Mouse (Mus musculus) forebrain, embryonic 14.5 days (tissue): ENCODE data around the gene Rarg. TPM values are rescaled to one million over a fixed set of nuclear protein-coding genes. Genes with fewer than 3 reads are reported as not detected.
A peak's percentile ranks its signal among the peaks of the same experiment; 100 is the strongest.

ENCODE experiments used
- ATAC-seq: fragments of 200-750 bp; cut with Nextera tagmentation; 2 replicates; pipeline ENCODE4 v1.8.0; 2017; ENCODE audit warnings: mild to moderate bottlenecking, moderate library complexity
- DNase-seq: peaks from one replicate; pipeline ENCODE4 v3.0.0-alpha.2; 2015; ENCODE audit warnings: low spot score
- H3K27ac ChIP-seq: fragments of 300-500 bp; sonication (generic); 2 replicates; pipeline ENCODE4 v1.5.1; 2014; ENCODE audit warnings: low read depth, mild to moderate bottlenecking, control low read depth, low read length, moderate library complexity
- H3K27me3 ChIP-seq: fragments of 300-500 bp; sonication (generic); replicated peaks from 2 replicates; pipeline ENCODE4 v1.6.1; 2014; ENCODE audit warnings: low read length, control low read depth, mixed read lengths; ENCODE audit not compliant: control insufficient read depth, insufficient read depth
- H3K36me3 ChIP-seq: fragments of 300-500 bp; sonication (generic); 2 replicates; pipeline ENCODE4 v1.6.1; 2014; ENCODE audit warnings: low read length, control low read depth; ENCODE audit not compliant: control insufficient read depth, insufficient read depth
- H3K4me1 ChIP-seq: fragments of 300-500 bp; sonication (generic); 2 replicates; pipeline ENCODE4 v1.6.1; 2014; ENCODE audit warnings: antibody characterized with exemption, low read length, control low read depth; ENCODE audit not compliant: control insufficient read depth, insufficient read depth
- H3K4me2 ChIP-seq: fragments of 300-500 bp; sonication (generic); 2 replicates; pipeline ENCODE4 v1.6.1; 2014; ENCODE audit warnings: mild to moderate bottlenecking, control low read depth, low read length
- H3K4me3 ChIP-seq: fragments of 300-500 bp; sonication (generic); 2 replicates; pipeline ENCODE4 v1.5.1; 2014; ENCODE audit warnings: low read depth, low read length, control low read depth
- H3K9ac ChIP-seq: fragments of 300-500 bp; sonication (generic); 2 replicates; pipeline ENCODE4 v1.6.1; 2014; ENCODE audit warnings: mild to moderate bottlenecking, low read length, control low read depth, moderate library complexity
- H3K9me3 ChIP-seq: fragments of 300-500 bp; sonication (generic); replicated peaks from 2 replicates; pipeline ENCODE4 v1.6.1; 2016; ENCODE audit warnings: low read length, control low read depth, mixed read lengths; ENCODE audit not compliant: control insufficient read depth
- WGBS: fragments of 180-500 bp; shearing (Covaris S2); extraction: QIAGEN DNeasy Blood & Tissue Kit; methylation state at CpG from one replicate; pipeline ENCODE4 v1.1.7; 2014; 5-methylcytosine and 5-hydroxymethylcytosine counted together
- polyA plus RNA-seq: library from polyadenylated mRNA; unstranded; fragments of >200 nt; fragmentation: Nextera tagmentation; extraction: Ambion mirVana; gene quantifications from 2 replicates; pipeline ENCODE4 v1.2.1, GENCODE M21; 2014

Gene Rarg
- polyA plus RNA-seq, 1 experiment from 2014 or later = 4.0 TPM

DNA sequence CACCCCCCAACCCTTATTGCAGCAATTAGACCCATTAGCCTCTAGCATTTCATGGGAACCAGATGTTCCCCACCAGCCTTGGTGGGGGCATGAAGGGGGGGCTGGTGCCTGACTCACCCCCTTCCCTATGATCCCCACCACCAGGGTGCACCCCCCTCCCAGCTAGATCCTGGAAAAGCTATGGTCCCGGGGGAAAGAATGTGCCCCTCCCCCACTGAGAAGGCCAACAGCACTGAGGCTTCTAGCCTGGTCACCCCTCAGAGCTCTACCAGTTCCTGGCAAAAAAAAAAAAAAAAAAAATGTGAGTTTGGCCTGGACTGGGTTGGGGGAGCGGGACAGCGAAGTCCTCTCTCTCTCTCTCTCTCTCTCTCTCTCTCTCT, 8.5 kb downstream of the Rarg start:
- Histone ChIP-seq H3K36me3 (no peaks in the 10 kb centered on the region), H3K27ac (no peak overlapping the region), H3K4me3 (no peak overlapping the region), H3K4me1 (peaks cover 13% of the 10 kb centered on the region), H3K4me2 (no peak overlapping the region), H3K9me3 (no peaks in the 10 kb centered on the region), H3K27me3 (peaks cover 29% of the 10 kb centered on the region), H3K9ac (no peak overlapping the region; the same call in 1 of the 2 replicates)
- ATAC-seq = no peak
- WGBS = 8% methylated on average over 3 of the region's 3 CpGs
- no peak for DNase-seq

DNA sequence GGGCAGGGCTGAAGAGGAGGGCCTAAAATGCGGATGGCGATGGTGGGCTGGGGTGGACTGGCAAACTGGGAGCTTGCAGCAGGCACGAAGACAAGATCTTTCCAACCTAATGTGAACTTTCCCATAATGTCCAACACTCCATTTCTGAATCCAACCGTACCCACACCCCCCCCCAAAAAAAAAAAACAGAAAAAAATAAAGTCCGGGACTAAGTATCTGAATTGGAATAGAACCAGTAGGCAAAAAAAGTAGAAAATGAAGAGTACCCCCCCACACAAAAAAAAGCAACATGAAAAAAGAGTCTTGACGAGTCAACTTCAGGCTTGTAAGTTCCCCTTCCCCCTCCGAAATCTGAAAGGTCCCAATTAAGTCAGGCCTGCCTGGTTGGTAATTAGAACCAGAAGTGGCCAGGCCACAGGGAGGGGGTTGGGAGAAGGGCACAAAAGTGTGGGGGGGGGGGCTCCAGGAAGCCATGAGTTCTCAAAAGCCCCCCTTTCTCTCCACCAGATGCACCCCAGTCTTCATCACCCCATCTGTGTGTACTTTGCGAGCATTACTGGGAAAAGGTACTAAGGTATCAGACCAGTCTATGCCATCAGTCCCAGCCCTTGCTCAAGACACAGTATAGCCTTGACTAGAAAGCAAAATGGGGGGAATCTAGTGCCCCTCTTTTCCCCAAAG, 9.0 kb downstream of the Rarg start:
- ATAC-seq (no peak), DNase-seq (peak; percentile 25)
- Histone ChIP-seq H3K4me1 (peaks cover 13% of the 10 kb centered on the region), H3K27me3 (peaks cover 34% of the 10 kb centered on the region), H3K9me3 (no peaks in the 10 kb centered on the region), H3K4me2 (peak overlapping the region; percentile 96), H3K27ac (no peak overlapping the region), H3K4me3 (peak overlapping the region; percentile 52), H3K9ac (peak overlapping the region; percentile 64), H3K36me3 (no peaks in the 10 kb centered on the region)
- 8% methylated on average over 8 of the region's 8 CpGs for WGBS

GRCm38 (mm10) chr15:102247252-102248130, 9.8 kb downstream of the Rarg start:
- peak overlapping the region; percentile 52 for H3K4me3 ChIP-seq
- DNase-seq (peak; percentile 50), ATAC-seq (peak; percentile 45)
- peak overlapping the region; percentile 83; the same call in 1 of the 2 replicates for H3K27ac ChIP-seq
- H3K4me1 ChIP-seq = peaks cover 15% of the 10 kb centered on the region
- no peaks in the 10 kb centered on the region for H3K9me3 ChIP-seq
- peak overlapping the region; percentile 64 for H3K9ac ChIP-seq
- under 1% methylated on average over 59 of the region's 65 CpGs for WGBS
- peak overlapping the region; percentile 96 for H3K4me2 ChIP-seq
- H3K36me3 ChIP-seq = no peaks in the 10 kb centered on the region
- peaks cover 42% of the 10 kb centered on the region for H3K27me3 ChIP-seq

DNA sequence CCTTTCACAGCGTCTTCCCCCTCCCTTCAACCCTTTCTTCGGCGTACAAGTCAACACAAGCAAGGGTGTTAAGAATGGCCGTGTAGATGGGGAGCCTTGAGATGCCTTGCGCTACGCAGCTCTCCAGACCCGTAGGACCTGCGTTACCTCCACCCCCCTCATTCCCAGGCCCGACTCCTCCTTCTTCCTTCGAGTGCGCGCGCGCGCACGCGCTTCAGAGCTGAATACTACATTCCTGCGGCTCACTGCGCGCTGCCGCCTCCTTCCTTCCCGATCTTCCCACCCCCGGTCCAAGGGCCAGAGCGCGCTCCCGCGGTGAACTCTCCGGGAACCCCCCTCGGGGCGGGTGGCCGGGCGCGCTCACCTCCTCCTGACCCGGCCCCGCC, 10.5 kb downstream of the Rarg start:
- ATAC-seq = peak; percentile 84

GRCm38 (mm10) chr15:102245891-102246741, 11.2 kb downstream of the Rarg start:
- Histone ChIP-seq H3K9ac (peak overlapping the region; percentile 64), H3K27ac (peak overlapping the region; percentile 83), H3K4me2 (peak overlapping the region; percentile 96), H3K9me3 (no peaks in the 10 kb centered on the region), H3K36me3 (no peaks in the 10 kb centered on the region), H3K4me3 (peak overlapping the region; percentile 52), H3K4me1 (peaks cover 15% of the 10 kb centered on the region), H3K27me3 (peaks cover 42% of the 10 kb centered on the region)
- peak; percentile 89 for ATAC-seq
- DNase-seq = peak; percentile 90
- WGBS = under 1% methylated on average over 37 of the region's 44 CpGs

More for the DNA sequence above, 10.5 kb downstream of the Rarg start:
- peaks cover 42% of the 10 kb centered on the region for H3K27me3 ChIP-seq
- peak overlapping the region; percentile 52 for H3K4me3 ChIP-seq
- H3K9me3 ChIP-seq = no peaks in the 10 kb centered on the region
- 0% methylated on average over 35 of the region's 35 CpGs for WGBS
- peak overlapping the region; percentile 83 for H3K27ac ChIP-seq
- H3K4me2 ChIP-seq = peak overlapping the region; percentile 96
- H3K36me3 ChIP-seq = no peaks in the 10 kb centered on the region
- H3K4me1 ChIP-seq = peaks cover 15% of the 10 kb centered on the region
- H3K9ac ChIP-seq = peak overlapping the region; percentile 64
- DNase-seq = peak; percentile 96

- peaks cover 15% of the 10 kb centered on the region for H3K4me1 ChIP-seq
- H3K9me3 ChIP-seq = no peaks in the 10 kb centered on the region
- H3K27ac ChIP-seq = 0 out of 2 replicates have a peak overlapping the region, but pooled peaks have one; percentile 83
- H3K9ac ChIP-seq = peak overlapping the region; percentile 64
- H3K27me3 ChIP-seq = peaks cover 42% of the 10 kb centered on the region
- ATAC-seq (no peak), DNase-seq (no peak)
- peak overlapping the region; percentile 52 for H3K4me3 ChIP-seq
- H3K4me2 ChIP-seq = peak overlapping the region; percentile 96
- H3K36me3 ChIP-seq = no peaks in the 10 kb centered on the region
- 14% methylated on average over 14 of the region's 14 CpGs for WGBS
These were observed 11.8 kb downstream of the Rarg start for GRCm38 (mm10) chr15:102245461-102245881.

- H3K27ac ChIP-seq = no peak overlapping the region
- no peak overlapping the region; the same call in 1 of the 2 replicates for H3K9ac ChIP-seq
- H3K27me3 ChIP-seq = peaks cover 42% of the 10 kb centered on the region
- peak overlapping the region; percentile 52 for H3K4me3 ChIP-seq
- H3K36me3 ChIP-seq = no peaks in the 10 kb centered on the region
- no peaks in the 10 kb centered on the region for H3K9me3 ChIP-seq
- peaks cover 15% of the 10 kb centered on the region for H3K4me1 ChIP-seq
- WGBS = 10% methylated on average over 18 of the region's 19 CpGs
- DNase-seq (no peak), ATAC-seq (no peak)
- peak overlapping the region; percentile 96 for H3K4me2 ChIP-seq
These were observed 12.8 kb downstream of the Rarg start for GRCm38 (mm10) chr15:102244306-102245191.
